ENCODE assay signal across 28 mouse cellular contexts in the genomic region with DNA sequence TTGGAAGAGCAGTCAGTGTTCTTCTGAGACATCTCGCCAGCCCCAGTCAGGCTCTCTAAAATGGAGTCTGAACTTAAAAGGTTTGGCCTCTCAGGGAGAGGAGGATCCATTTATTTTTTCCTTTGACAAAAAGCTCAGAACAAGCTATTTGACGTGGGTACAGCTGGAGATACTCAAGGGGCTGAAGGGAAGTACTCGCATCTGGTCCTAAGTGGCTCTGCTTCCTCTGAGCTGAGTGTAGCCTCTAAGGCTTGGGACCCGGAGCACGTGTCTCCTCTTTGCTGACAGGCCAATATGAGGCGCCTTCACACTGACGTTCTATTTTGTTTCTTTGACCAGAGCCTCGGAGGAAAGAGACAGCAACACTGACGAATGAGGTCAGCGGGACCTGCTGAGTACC. TPM values are rescaled to one million over a fixed set of nuclear protein-coding genes. Genes with fewer than 3 reads are reported as not detected.
"Had no signal": no experiment of that assay in that cellular context is flagged by ENCODE, and none has a peak within 500 bp of the region (broad histone marks: within the 10 kb centered on the region; RNA-seq: fewer than 3 reads in every experiment).

No protein-coding gene starts in this region.

- DNase-seq: gastrocnemius, postnatal 10 days; gastrocnemius, postnatal 25 days; heart, adult 2 months; heart, postnatal 14 days; heart, postnatal 36 days; kidney, adult 11 months; kidney, adult 2 months; kidney, adult 9 months; kidney, postnatal 14 days; kidney, postnatal 36 days; layer of hippocampus, adult 9-11 months; layer of hippocampus, postnatal 36 days; left cerebral cortex, postnatal 4 days had no signal

- H3K9ac ChIP-seq: heart, embryonic 13.5 days; heart, embryonic 15.5 days; hindbrain, embryonic 12.5 days; hindbrain, embryonic 14.5 days; kidney, embryonic 15.5 days; limb, embryonic 13.5 days; limb, embryonic 15.5 days; liver, embryonic 12.5 days had no signal

- H3K27ac ChIP-seq: gastrocnemius, adult 2 months; heart, adult 2 months; heart, embryonic 13.5 days; heart, embryonic 15.5 days; hindbrain, embryonic 10.5 days; hindbrain, embryonic 12.5 days; hindbrain, embryonic 14.5 days; kidney, embryonic 15.5 days; kidney, postnatal 0 days; limb, embryonic 13.5 days; limb, embryonic 15.5 days; liver, embryonic 12.5 days had no signal

- H3K36me3 ChIP-seq: heart, embryonic 13.5 days; heart, embryonic 15.5 days; hindbrain, embryonic 12.5 days; kidney, embryonic 15.5 days; limb, embryonic 13.5 days; limb, embryonic 15.5 days; liver, embryonic 12.5 days had no signal

- H3K4me3 ChIP-seq: gastrocnemius, adult 2 months; heart, adult 2 months; heart, embryonic 13.5 days; heart, embryonic 15.5 days; hindbrain, embryonic 10.5 days; hindbrain, embryonic 12.5 days; kidney, embryonic 15.5 days; limb, embryonic 13.5 days; limb, embryonic 15.5 days; liver, embryonic 12.5 days had no signal

- H3K27me3 ChIP-seq: heart, embryonic 15.5 days; hindbrain, embryonic 12.5 days had no signal

- H3K9me3 ChIP-seq: heart, embryonic 13.5 days; heart, embryonic 15.5 days; hindbrain, embryonic 10.5 days; hindbrain, embryonic 12.5 days; kidney, embryonic 15.5 days; limb, embryonic 13.5 days; limb, embryonic 15.5 days; liver, embryonic 12.5 days had no signal

- ATAC-seq: hindbrain, embryonic 16.5 days; inflammation-experienced regulatory T-cells, adult 6 months; liver, embryonic 12.5 days had no signal

- H3K4me2 ChIP-seq: heart, embryonic 11.5 days; heart, embryonic 13.5 days; heart, embryonic 15.5 days; hindbrain, embryonic 12.5 days; hindbrain, embryonic 14.5 days; kidney, embryonic 15.5 days; limb, embryonic 13.5 days; limb, embryonic 15.5 days; liver, embryonic 12.5 days had no signal

- H3K4me1 ChIP-seq: hindbrain, embryonic 12.5 days; limb, embryonic 13.5 days; limb, embryonic 15.5 days had no signal

RNA-seq across cellular contexts. Expression of gene Cys1, which starts 18.0 kb away (rescaled TPM):
- total RNA-seq: granulocyte monocyte progenitor cell, adult 5-6 weeks had no signal
- polyA plus RNA-seq: inflammation-experienced regulatory T-cells, adult 6 months had no signal
